Mouse (Mus musculus) olfactory bulb, adult 2 months (tissue): ENCODE results near the gene Rhpn2.

ENCODE experiments used
- CTCF ChIP-seq: fragments of 200-500 bp; IDR thresholded peaks from 2 replicates; pipeline ENCODE4 v1.5.1; 2012; ENCODE audit warnings: low read depth, mild to moderate bottlenecking, low read length, moderate library complexity; ENCODE audit not compliant: insufficient read depth
- POLR2A ChIP-seq: fragments of 200-500 bp; IDR thresholded peaks from 2 replicates; pipeline ENCODE4 v1.6.1; 2012; ENCODE audit warnings: mild to moderate bottlenecking, low read depth, low read length, moderate library complexity; ENCODE audit not compliant: insufficient read depth

GRCm38 (mm10) chr7:35374265-35374664 is 40.3 kb downstream of the Rhpn2 start:
- TF ChIP-seq POLR2A (no peak), CTCF (no peak)
